Mouse (Mus musculus) olfactory bulb, adult 2 months (tissue): Measurements from ENCODE around the gene Pxdn. TPM values are rescaled to one million over a fixed set of nuclear protein-coding genes. Genes with fewer than 3 reads are reported as not detected.

ENCODE experiments used
- H3K27ac ChIP-seq: fragments of 200-500 bp; 2 replicates; pipeline ENCODE4 v1.5.1; 2012; ENCODE audit warnings: low read depth, low read length; ENCODE audit not compliant: insufficient read depth
- H3K4me1 ChIP-seq: fragments of 200-500 bp; 2 replicates; pipeline ENCODE4 v1.6.1; 2012; ENCODE audit warnings: low read length; ENCODE audit not compliant: control insufficient read depth, insufficient read depth
- H3K4me3 ChIP-seq: fragments of 200-500 bp; 2 replicates; pipeline ENCODE4 v1.5.1; 2012; ENCODE audit warnings: mild to moderate bottlenecking, low read depth, low read length, moderate library complexity; ENCODE audit not compliant: insufficient read depth
- CTCF ChIP-seq: fragments of 200-500 bp; IDR thresholded peaks from 2 replicates; pipeline ENCODE4 v1.5.1; 2012; ENCODE audit warnings: low read depth, mild to moderate bottlenecking, low read length, moderate library complexity; ENCODE audit not compliant: insufficient read depth
- POLR2A ChIP-seq: fragments of 200-500 bp; IDR thresholded peaks from 2 replicates; pipeline ENCODE4 v1.6.1; 2012; ENCODE audit warnings: mild to moderate bottlenecking, low read depth, low read length, moderate library complexity; ENCODE audit not compliant: insufficient read depth
- WGBS: fragments of 180-500 bp; shearing (Covaris S2); methylation state at CpG from one replicate; pipeline ENCODE4 v1.1.7; 2018; 5-methylcytosine and 5-hydroxymethylcytosine counted together
- polyA plus RNA-seq: library from polyadenylated mRNA; stranded (reverse); fragments of >200 nt; gene quantifications from 2 replicates; pipeline ENCODE4 v1.2.4, GENCODE M21; 2012; ENCODE audit warnings: low replicate concordance; ENCODE audit not compliant: missing spikeins, insufficient read depth, insufficient read length

The Pxdn gene
- not detected in 2 replicates for polyA plus RNA-seq

GRCm38 (mm10) chr12:29937308-29937707, at the start of gene Pxdn:
Gene Pxdn, plus strand, starts transcription at chr12:29937608.
- Histone ChIP-seq H3K4me3 (peak within 1 kb of the TSS; percentile 90), H3K4me1 (peaks cover 22% of the 10 kb centered on the region), H3K27ac (peak within 1 kb of the TSS; percentile 80)
- 33% methylated on average over 8 of the region's 8 CpGs for WGBS
- TF ChIP-seq POLR2A (no peak), CTCF (no peak)

GRCm38 (mm10) chr12:29894669-29895068, 42.7 kb upstream of the Pxdn start:
- H3K4me1 ChIP-seq, result no peaks in the 10 kb centered on the region
- WGBS, result 23% methylated on average over 3 of the region's 3 CpGs
- no peak overlapping the region for H3K27ac ChIP-seq
- no peak for TF ChIP-seq POLR2A
- no peak for TF ChIP-seq CTCF
- no peak overlapping the region for H3K4me3 ChIP-seq

- no peak overlapping the region for H3K27ac ChIP-seq
- TF ChIP-seq POLR2A (no peak), CTCF (no peak)
- H3K4me1 ChIP-seq, result no peaks in the 10 kb centered on the region
- 34% methylated on average over 3 of the region's 3 CpGs for WGBS
- H3K4me3 ChIP-seq, result no peak overlapping the region
Observed at GRCm38 (mm10) chr12:29897533-29898085, 39.8 kb upstream of the Pxdn start.

- TF ChIP-seq POLR2A (no peak), CTCF (no peak)
- Histone ChIP-seq H3K4me3 (no peak overlapping the region), H3K4me1 (peaks cover 7% of the 10 kb centered on the region; the same call in 1 of the 2 replicates), H3K27ac (no peak overlapping the region)
- WGBS, result 42% methylated on average over 4 of the region's 4 CpGs
Observed at GRCm38 (mm10) chr12:29904101-29904874, 33.1 kb upstream of the Pxdn start.

GRCm38 (mm10) chr12:29907056-29907455, 30.4 kb upstream of the Pxdn start:
- H3K4me3 ChIP-seq, result no peak overlapping the region
- H3K4me1 ChIP-seq, result peaks cover 7% of the 10 kb centered on the region; the same call in 1 of the 2 replicates
- WGBS, result 53% methylated on average over 2 of the region's 2 CpGs
- no peak for TF ChIP-seq CTCF
- no peak for TF ChIP-seq POLR2A
- no peak overlapping the region for H3K27ac ChIP-seq

GRCm38 (mm10) chr12:29916139-29916538, 21.3 kb upstream of the Pxdn start:
- TF ChIP-seq POLR2A, result no peak
- TF ChIP-seq CTCF, result no peak
- peaks cover 6% of the 10 kb centered on the region for H3K4me1 ChIP-seq
- H3K4me3 ChIP-seq, result no peak overlapping the region
- 87% methylated on average over 3 of the region's 3 CpGs for WGBS
- H3K27ac ChIP-seq, result no peak overlapping the region

GRCm38 (mm10) chr12:29916807-29917206, 20.6 kb upstream of the Pxdn start:
- 86% methylated on average over 6 of the region's 6 CpGs for WGBS
- no peak for TF ChIP-seq CTCF
- no peak for TF ChIP-seq POLR2A
- H3K4me1 ChIP-seq, result peaks cover 6% of the 10 kb centered on the region
- no peak overlapping the region for H3K4me3 ChIP-seq
- no peak overlapping the region for H3K27ac ChIP-seq

- TF ChIP-seq POLR2A (no peak), CTCF (no peak)
- H3K4me3 ChIP-seq, result no peak overlapping the region
- H3K27ac ChIP-seq, result no peak overlapping the region
- peaks cover 6% of the 10 kb centered on the region for H3K4me1 ChIP-seq
- 44% methylated on average over 7 of the region's 7 CpGs for WGBS
Observed at GRCm38 (mm10) chr12:29920298-29920697, 17.1 kb upstream of the Pxdn start.

- H3K27ac ChIP-seq, result no peak overlapping the region
- H3K4me1 ChIP-seq, result peaks cover 6% of the 10 kb centered on the region
- 86% methylated on average over 11 of the region's 11 CpGs for WGBS
- H3K4me3 ChIP-seq, result no peak overlapping the region
- TF ChIP-seq CTCF (no peak), POLR2A (no peak)
Observed at GRCm38 (mm10) chr12:29921481-29921880, 15.9 kb upstream of the Pxdn start.
